Mouse (Mus musculus) intestine, embryonic 14.5 days (tissue): Measurements from ENCODE around the gene Sertad3. TPM values are rescaled to one million over a fixed set of nuclear protein-coding genes. Genes with fewer than 3 reads are reported as not detected.

Experiments used
- polyA plus RNA-seq: library from polyadenylated mRNA; unstranded; fragments of >200 nt; fragmentation: Nextera tagmentation; extraction: Ambion mirVana; gene quantifications from 2 replicates; pipeline ENCODE4 v1.2.1, GENCODE M21; 2014

Sertad3 gene
- polyA plus RNA-seq, 1 experiment from 2014 or later = 25.2 TPM

Other genes with a start within 250 kb of the Sertad3 start
- 8.9 and 9.3 TPM in 2 replicates for gene Itpkc, start 245.1 kb upstream of the Sertad3 start, polyA plus RNA-seq
- gene Coq8b, start 240.7 kb upstream of the Sertad3 start, polyA plus RNA-seq = 16.7 and 18.0 TPM in 2 replicates
- gene Numbl, start 215.3 kb upstream of the Sertad3 start, polyA plus RNA-seq = 9.2 and 11.0 TPM in 2 replicates
- gene Ltbp4, start 136.1 kb upstream of the Sertad3 start, polyA plus RNA-seq = 97.9 and 110 TPM in 2 replicates
- gene Shkbp1, start 117.7 kb upstream of the Sertad3 start, polyA plus RNA-seq = 39.8 and 40.0 TPM in 2 replicates
- 0.50 and 1.2 TPM in 2 replicates for gene Gm20479, start 116.3 kb upstream of the Sertad3 start, polyA plus RNA-seq
- 0.34 and 0.48 TPM in 2 replicates for gene Sptbn4, start 26.1 kb upstream of the Sertad3 start, polyA plus RNA-seq
- 52.3 and 54.0 TPM in 2 replicates for gene Blvrb, start 25.8 kb upstream of the Sertad3 start, polyA plus RNA-seq
- gene Sertad1, start 13.1 kb downstream of the Sertad3 start, polyA plus RNA-seq = 33.9 and 38.4 TPM in 2 replicates
- gene Prx, start 25.6 kb downstream of the Sertad3 start, polyA plus RNA-seq = 1.5 and 1.6 TPM in 2 replicates
- gene Hipk4, start 49.5 kb downstream of the Sertad3 start, polyA plus RNA-seq = 0.83 and 1.2 TPM in 2 replicates
- gene Pld3, start 79.5 kb downstream of the Sertad3 start, polyA plus RNA-seq = 58.5 and 66.6 TPM in 2 replicates
- 20.8 and 23.6 TPM in 2 replicates for gene 2310022A10Rik, start 79.5 kb downstream of the Sertad3 start, polyA plus RNA-seq
- 83.4 and 90.5 TPM in 2 replicates for gene Akt2, start 117.8 kb downstream of the Sertad3 start, polyA plus RNA-seq
- 3.2 and 3.3 TPM in 2 replicates for gene Ttc9b, start 180.1 kb downstream of the Sertad3 start, polyA plus RNA-seq
- gene Map3k10, start 200.8 kb downstream of the Sertad3 start, polyA plus RNA-seq = 6.3 and 7.0 TPM in 2 replicates
- 2.5 and 3.4 TPM in 2 replicates for gene Zfp607b, start 215.6 kb downstream of the Sertad3 start, polyA plus RNA-seq